Mouse (Mus musculus) embryonic facial prominence, embryonic 15.5 days (tissue): ENCODE measurements at regions not wholly inside any gene's neighbourhood (a gene's known extent, or its start where the extent isn't known, plus 50 kb on each side); places are given as distances from the start of the nearest gene placed in this dataset.
A peak's percentile ranks its signal among the peaks of the same experiment; 100 is the strongest.

Source experiments
- ATAC-seq: fragments of 200-750 bp; cut with Nextera tagmentation; 2 replicates; pipeline ENCODE4 v1.8.0; 2017; ENCODE audit warnings: low read depth, moderate TSS enrichment; ENCODE audit not compliant: insufficient number of reproducible peaks, low FRiP score, low TSS enrichment
- H3K27ac ChIP-seq: fragments of 300-500 bp; sonication (generic); replicated peaks from 2 replicates; pipeline ENCODE4 v1.5.1; 2015; ENCODE audit warnings: mild to moderate bottlenecking, inconsistent platforms
- H3K27me3 ChIP-seq: fragments of 300-500 bp; sonication (generic); 2 replicates; pipeline ENCODE4 v1.6.1; 2015; ENCODE audit warnings: inconsistent platforms
- H3K36me3 ChIP-seq: fragments of 300-500 bp; sonication (generic); 2 replicates; pipeline ENCODE4 v1.6.1; 2015; ENCODE audit warnings: mild to moderate bottlenecking, inconsistent platforms
- H3K4me1 ChIP-seq: fragments of 300-500 bp; sonication (generic); 2 replicates; pipeline ENCODE4 v1.6.1; 2015; ENCODE audit warnings: inconsistent platforms
- H3K4me2 ChIP-seq: fragments of 300-500 bp; sonication (generic); replicated peaks from 2 replicates; pipeline ENCODE4 v1.6.1; 2015; ENCODE audit warnings: mild to moderate bottlenecking, inconsistent platforms
- H3K4me3 ChIP-seq: fragments of 300-500 bp; sonication (generic); replicated peaks from 2 replicates; pipeline ENCODE4 v1.5.1; 2015; ENCODE audit warnings: mild to moderate bottlenecking, inconsistent platforms
- H3K9ac ChIP-seq: fragments of 300-500 bp; sonication (generic); 2 replicates; pipeline ENCODE4 v1.6.1; 2015; ENCODE audit warnings: inconsistent platforms
- H3K9me3 ChIP-seq: fragments of 300-500 bp; sonication (generic); replicated peaks from 2 replicates; pipeline ENCODE4 v1.6.1; 2016; ENCODE audit warnings: inconsistent platforms
- WGBS: fragments of 180-500 bp; shearing (Covaris S2); methylation state at CpG from one replicate; pipeline ENCODE4 v1.1.7; 2015; 5-methylcytosine and 5-hydroxymethylcytosine counted together

DNA sequence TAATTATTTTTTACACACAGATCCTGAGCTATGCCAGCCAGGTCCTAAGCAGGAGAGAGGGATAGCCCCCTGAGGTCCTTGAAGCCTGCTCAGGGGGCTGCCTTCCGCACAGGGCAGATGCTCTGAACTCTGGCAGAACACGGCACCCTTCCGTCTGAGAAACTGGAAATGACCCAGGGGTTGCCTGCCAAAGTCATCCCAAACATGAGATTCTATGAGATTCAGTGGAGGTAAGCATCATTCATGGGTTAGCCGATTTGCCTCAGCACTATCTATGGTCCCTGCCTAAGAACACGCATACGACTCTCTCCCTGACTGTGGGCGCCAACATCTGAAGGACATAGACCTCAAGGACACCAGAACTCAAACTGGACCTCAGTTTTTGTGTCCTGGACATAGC is 152.8 kb downstream of the Bcl11b start:
- Histone ChIP-seq H3K9me3 (no peaks in the 10 kb centered on the region), H3K4me2 (no peak overlapping the region), H3K9ac (no peak overlapping the region), H3K4me3 (no peak overlapping the region), H3K4me1 (0 out of 2 replicates have a peak, but pooled peaks cover 2% of the 10 kb centered on the region), H3K36me3 (no peaks in the 10 kb centered on the region), H3K27ac (no peak overlapping the region), H3K27me3 (no peaks in the 10 kb centered on the region)
- no peak for ATAC-seq
- WGBS = 89% methylated on average over 7 of the region's 7 CpGs

DNA sequence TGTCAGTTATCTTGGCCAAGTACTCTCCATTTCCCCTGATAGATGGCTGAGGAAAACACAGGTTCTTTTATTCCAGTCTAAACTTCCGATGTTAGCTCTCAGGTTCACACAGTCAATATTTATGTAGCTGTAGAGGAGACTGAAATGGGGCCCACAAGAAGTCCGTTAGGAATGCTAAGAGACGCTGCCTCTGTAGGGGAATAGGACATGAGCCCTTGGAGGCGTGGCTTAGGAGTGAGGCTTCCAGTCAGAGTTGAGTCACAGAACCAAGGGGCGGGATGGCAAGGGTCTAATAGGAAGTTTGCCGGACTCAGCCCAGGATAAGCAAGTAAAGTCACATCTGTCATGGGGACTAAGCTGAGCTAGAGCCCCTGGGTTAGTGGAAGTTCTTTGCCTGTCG is 150.5 kb downstream of the Bcl11b start:
- H3K36me3 ChIP-seq = no peaks in the 10 kb centered on the region
- no peak overlapping the region for H3K9ac ChIP-seq
- no peaks in the 10 kb centered on the region for H3K9me3 ChIP-seq
- no peak overlapping the region for H3K27ac ChIP-seq
- H3K27me3 ChIP-seq = no peaks in the 10 kb centered on the region
- ATAC-seq = no peak
- H3K4me1 ChIP-seq = 0 out of 2 replicates have a peak, but pooled peaks cover 8% of the 10 kb centered on the region
- no peak overlapping the region for H3K4me3 ChIP-seq
- no peak overlapping the region for H3K4me2 ChIP-seq
- 67% methylated on average over 7 of the region's 7 CpGs for WGBS

DNA sequence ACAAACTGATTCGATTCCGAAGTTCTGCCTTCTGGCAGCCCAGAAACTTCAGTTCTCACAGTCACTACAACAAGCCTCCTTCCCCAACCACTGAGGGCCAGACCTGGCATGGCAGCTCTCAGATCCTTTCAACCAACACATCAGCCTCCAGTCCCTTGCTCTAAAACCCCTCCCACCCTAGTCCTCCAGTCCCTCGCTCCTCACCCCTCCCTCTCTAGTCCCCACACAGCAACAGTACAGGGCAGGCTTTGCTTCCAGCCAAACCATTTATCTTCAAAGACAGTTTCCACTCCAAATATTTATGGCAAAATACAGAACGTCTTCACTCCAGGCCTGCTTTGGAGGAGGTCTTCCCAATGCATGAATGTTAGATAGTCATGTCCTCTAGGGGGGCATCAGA is 147.9 kb downstream of the Bcl11b start:
- no peak overlapping the region for H3K9ac ChIP-seq
- peak overlapping the region; percentile 58; the same call in 1 of the 2 replicates for H3K27ac ChIP-seq
- peaks cover 17% of the 10 kb centered on the region for H3K4me1 ChIP-seq
- H3K4me2 ChIP-seq = no peak overlapping the region
- no peak for ATAC-seq
- H3K27me3 ChIP-seq = no peaks in the 10 kb centered on the region
- H3K9me3 ChIP-seq = no peaks in the 10 kb centered on the region
- H3K36me3 ChIP-seq = no peaks in the 10 kb centered on the region
- WGBS = 54% methylated on average over 4 of the region's 4 CpGs
- H3K4me3 ChIP-seq = no peak overlapping the region

DNA sequence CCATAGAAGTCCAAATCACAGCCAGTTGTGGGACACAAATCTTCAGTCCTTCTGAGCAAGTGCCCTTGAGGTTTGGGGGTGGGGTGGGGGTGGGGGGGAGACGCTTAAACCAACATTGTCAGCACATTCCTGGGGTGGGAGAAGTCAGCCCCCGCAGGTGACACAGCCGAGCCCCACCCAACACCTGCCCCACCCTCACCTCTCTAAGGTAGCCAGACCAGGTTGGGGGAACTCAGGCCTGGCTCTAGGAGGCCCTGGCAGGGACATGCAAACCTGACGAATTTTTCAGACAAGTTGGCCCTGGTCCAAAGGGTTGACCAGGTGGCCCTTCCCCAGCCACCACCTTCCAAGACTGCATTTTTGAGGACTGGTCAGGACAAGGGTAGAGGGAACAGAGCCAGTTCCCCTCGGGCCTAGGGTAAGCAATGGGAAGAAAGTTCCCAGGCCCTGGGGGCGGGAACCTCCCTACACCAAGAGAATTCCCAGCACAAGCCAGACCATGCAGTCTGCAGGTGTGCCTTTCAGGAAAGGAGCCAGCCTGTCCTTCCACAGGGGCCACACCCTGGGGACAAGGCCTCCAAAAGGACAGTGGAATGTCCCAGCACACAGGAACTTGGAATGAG is 146.9 kb downstream of the Bcl11b start:
- ATAC-seq = peak; percentile 37; the same call in 1 of the 2 replicates
- peak overlapping the region; percentile 58; the same call in 1 of the 2 replicates for H3K27ac ChIP-seq

DNA sequence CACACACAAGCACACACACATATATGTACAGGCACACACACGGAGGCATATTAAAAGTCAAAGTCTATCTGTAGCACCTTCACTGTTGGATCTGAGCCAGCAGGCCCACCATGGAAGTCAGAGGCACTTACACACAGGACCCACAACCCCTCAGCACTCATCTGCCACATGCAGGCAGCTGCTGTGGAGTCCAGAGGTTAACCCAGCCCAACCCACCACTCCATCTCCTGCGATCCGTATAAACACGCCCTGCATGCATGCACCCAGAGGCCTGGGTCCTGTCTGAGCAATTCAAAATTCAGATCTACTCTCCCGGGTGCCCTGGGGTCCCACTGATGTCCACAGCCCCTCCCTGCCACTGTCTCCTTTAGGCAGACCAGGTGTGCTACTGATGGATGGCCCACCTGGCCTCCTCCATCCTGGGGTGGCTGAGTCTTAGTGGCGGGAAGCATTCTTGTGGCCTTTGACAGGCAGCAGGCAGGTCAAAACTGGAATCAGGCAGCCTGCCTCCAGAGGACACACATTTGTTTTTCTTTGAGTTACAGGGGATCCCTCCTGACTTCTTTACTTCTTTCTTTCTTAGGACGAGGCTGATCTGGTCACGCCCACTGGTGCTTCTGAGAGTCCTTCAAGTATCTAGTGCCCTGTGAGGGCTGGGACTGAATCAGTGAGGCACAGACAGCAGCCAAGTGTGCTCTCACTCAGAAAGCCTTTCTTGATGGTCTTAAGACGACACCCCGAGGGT is 144.7 kb downstream of the Bcl11b start:
- Histone ChIP-seq H3K36me3 (no peaks in the 10 kb centered on the region), H3K4me3 (no peak overlapping the region), H3K27me3 (no peaks in the 10 kb centered on the region), H3K27ac (peak overlapping the region; percentile 19; the same call in 1 of the 2 replicates), H3K4me1 (peaks cover 17% of the 10 kb centered on the region), H3K4me2 (no peak overlapping the region), H3K9me3 (no peaks in the 10 kb centered on the region), H3K9ac (no peak overlapping the region)
- WGBS = 45% methylated on average over 10 of the region's 10 CpGs
- ATAC-seq = no peak

More for the DNA sequence above, 146.9 kb downstream of the Bcl11b start:
- no peaks in the 10 kb centered on the region for H3K9me3 ChIP-seq
- peaks cover 17% of the 10 kb centered on the region for H3K4me1 ChIP-seq
- no peaks in the 10 kb centered on the region for H3K36me3 ChIP-seq
- no peak overlapping the region for H3K9ac ChIP-seq
- WGBS = 62% methylated on average over 6 of the region's 6 CpGs
- no peak overlapping the region for H3K4me3 ChIP-seq
- H3K4me2 ChIP-seq = no peak overlapping the region
- H3K27me3 ChIP-seq = no peaks in the 10 kb centered on the region

DNA sequence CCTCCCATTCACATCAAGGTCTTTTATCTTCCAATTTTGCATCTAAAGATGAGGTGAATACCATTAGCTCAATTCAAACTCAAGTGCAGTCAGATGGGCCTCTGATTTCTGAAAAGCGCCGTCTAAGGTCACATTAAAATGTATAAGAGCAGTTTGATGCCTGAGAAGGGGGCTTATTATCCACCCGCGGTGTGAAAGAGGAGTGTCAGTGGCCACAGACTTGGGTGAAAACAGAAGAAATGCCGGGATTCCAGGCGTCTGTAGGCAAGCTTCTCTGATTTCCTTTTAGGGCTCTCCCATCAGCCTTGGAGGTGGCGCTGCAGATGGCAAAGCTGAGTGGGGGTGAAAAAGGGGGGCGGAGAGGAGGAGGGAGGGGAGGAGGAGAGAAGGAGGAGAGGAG is 143.7 kb downstream of the Bcl11b start:
- H3K9me3 ChIP-seq = no peaks in the 10 kb centered on the region
- H3K36me3 ChIP-seq = no peaks in the 10 kb centered on the region
- no peak overlapping the region for H3K9ac ChIP-seq
- WGBS = 23% methylated on average over 8 of the region's 8 CpGs
- no peak overlapping the region for H3K4me3 ChIP-seq
- no peak overlapping the region for H3K4me2 ChIP-seq
- ATAC-seq = no peak
- H3K27me3 ChIP-seq = no peaks in the 10 kb centered on the region
- H3K27ac ChIP-seq = no peak overlapping the region
- peaks cover 17% of the 10 kb centered on the region for H3K4me1 ChIP-seq

DNA sequence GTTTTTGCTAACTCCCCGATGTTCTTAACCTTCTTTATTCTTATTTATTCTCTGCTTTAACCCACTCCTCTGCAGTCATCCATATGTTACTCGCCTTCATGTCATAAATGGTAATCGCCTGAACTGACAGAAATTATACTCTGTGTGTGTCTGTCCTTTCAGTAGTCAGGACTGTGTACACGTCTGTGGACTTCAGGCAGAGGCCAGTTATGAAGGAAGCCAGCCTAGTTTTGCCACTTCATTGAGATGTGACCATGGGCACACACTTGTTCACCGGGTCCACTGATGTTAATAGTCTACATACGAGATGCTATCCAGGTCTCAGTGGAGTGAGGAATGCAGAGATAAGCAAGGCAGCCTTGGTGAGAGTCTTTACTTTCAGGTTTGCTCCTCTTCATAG is 143.0 kb downstream of the Bcl11b start:
- Histone ChIP-seq H3K9me3 (no peaks in the 10 kb centered on the region), H3K4me1 (peaks cover 17% of the 10 kb centered on the region), H3K27me3 (no peaks in the 10 kb centered on the region), H3K9ac (no peak overlapping the region), H3K27ac (no peak overlapping the region), H3K36me3 (no peaks in the 10 kb centered on the region), H3K4me3 (no peak overlapping the region), H3K4me2 (no peak overlapping the region)
- WGBS = 69% methylated on average over 6 of the region's 6 CpGs
- no peak for ATAC-seq
